Mouse (Mus musculus) liver, postnatal 0 days (tissue): ENCODE measurements at regions not wholly inside any gene's neighbourhood (a gene's known extent, or its start where the extent isn't known, plus 50 kb on each side); places are given as distances from the start of the nearest gene placed in this dataset.

Experiments used
- CTCF ChIP-seq: sonication (generic); IDR thresholded peaks from 2 replicates; pipeline ENCODE4 v1.5.1; 2016; ENCODE audit warnings: antibody characterized with exemption, low read depth
- EP300 ChIP-seq: IDR thresholded peaks from 2 replicates; pipeline ENCODE4 v1.6.1; 2016; ENCODE audit warnings: antibody characterized with exemption, low read depth, mild to moderate bottlenecking

GRCm38 (mm10) chr6:53124800-53125450 lies 56.5 kb upstream of the Jazf1 start:
- TF ChIP-seq CTCF (no peak), EP300 (peak; percentile 68)
